Mouse (Mus musculus) megakaryocyte progenitor cell, adult 5-6 weeks (primary cell): ENCODE measurements at regions not wholly inside any gene's neighbourhood (a gene's known extent, or its start where the extent isn't known, plus 50 kb on each side); places are given as distances from the start of the nearest gene placed in this dataset.
"Not testable (repeated sequence)": the region's sequence is repeated elsewhere in the genome, so short reads cannot be mapped to it uniquely, and the experiment has no call there.

ENCODE experiments used
- ATAC-seq: replicated peaks from 2 replicates; pipeline ENCODE4 v1.8.0; 2016; ENCODE audit warnings: mild to moderate bottlenecking, moderate TSS enrichment, inconsistent platforms; ENCODE audit not compliant: poor library complexity

DNA sequence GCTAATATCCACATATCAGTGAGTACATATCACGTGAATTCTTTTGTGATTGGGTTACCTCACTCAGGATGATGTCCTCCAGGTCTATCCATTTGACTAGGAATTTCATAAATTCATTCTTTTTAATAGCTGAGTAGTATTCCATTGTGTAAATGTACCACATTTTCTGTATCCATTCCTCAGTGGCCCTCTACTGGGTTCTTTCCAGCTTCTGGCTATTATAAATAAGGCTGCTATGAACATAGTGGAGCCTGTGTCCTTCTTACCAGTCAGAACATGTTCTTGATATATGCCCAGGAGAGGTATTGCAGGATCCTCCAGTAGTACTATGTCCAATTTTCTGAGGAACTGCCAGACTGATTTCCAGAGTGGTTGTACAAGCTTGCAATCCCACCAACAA, 884.0 kb upstream of the Lrrc4c start:
- ATAC-seq = not testable (repeated sequence)

DNA sequence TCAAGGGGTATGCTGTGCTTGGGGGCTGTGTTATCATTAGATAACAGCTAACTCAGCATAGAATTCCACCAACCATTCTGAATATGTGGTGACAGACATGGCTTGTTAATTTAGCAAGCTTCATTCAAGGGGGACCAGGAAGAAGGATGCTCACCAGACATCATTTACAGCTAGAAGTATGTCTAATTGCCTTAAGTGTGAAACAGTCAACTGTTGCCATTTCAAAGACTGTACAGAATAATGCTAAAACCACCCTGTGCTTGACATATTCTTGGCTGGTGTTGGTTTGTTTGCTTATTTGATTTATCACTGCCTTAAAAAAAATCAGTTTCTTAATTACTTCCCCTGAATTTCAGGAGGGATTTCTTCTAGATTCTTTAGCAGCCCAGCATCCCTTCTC, 877.0 kb upstream of the Lrrc4c start:
- no peak for ATAC-seq

DNA sequence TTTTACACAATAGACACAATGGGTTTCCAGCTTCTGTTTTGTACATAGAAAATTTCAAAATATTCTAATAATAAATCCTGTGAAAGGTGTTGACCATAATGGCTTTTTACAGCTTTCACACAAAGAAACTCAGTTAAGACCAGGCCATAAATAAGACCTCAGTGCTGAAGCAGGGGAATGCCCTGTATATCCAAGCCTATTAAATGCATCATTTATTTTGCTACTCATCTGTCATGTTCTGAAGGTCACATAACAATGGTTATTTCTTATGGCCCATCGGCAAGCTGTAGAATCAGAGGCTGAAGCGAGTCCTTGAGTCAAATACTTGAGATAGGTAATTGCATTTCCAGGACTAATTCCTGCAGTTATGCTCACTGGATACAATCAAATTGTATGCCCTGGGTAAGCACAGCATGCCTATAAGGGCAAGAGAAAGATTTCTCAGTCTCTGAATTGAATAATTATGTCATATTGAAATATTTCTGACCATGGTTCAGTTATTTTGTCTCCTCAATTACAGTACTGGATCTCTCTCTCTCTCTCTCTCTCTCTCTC, 874.6 kb upstream of the Lrrc4c start:
- ATAC-seq = no peak

DNA sequence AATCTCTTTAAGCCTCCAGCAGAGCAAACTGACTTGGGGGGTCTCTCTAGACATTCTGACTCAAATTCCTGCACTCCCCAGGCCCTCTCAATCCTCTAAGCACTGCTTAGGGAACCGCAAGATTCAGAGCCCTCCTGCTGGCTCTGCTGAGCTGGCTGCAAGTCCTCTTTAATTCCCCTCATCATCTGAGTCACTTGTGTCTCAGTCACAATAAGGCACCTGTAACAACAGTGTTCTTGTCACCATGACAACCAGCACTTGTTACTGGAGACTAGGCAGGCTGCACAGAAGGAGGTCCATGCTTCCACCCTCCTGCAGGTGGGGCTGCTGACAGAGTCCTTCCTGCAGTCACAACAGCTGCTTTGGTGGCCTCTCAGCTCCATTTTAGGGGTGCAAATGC, 869.1 kb upstream of the Lrrc4c start:
- no peak for ATAC-seq

DNA sequence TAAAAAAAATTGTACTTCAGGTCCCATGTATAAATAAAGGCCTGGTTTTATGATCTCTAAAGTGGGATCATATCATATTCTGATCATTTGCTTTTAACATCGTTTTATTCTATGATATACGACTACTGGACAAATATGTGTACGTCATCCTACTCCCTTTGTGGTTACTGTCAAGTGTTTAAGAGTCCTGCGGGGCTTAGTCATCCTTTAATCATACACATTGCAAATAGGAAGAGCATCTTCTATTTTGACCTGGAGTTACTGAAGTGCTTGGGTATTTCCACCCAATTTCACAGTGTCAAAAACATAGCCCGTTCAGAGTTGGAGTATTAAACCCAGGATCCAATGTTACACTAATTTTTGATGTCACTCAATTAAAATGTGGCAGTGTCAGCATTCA, 838.1 kb upstream of the Lrrc4c start:
- no peak for ATAC-seq

DNA sequence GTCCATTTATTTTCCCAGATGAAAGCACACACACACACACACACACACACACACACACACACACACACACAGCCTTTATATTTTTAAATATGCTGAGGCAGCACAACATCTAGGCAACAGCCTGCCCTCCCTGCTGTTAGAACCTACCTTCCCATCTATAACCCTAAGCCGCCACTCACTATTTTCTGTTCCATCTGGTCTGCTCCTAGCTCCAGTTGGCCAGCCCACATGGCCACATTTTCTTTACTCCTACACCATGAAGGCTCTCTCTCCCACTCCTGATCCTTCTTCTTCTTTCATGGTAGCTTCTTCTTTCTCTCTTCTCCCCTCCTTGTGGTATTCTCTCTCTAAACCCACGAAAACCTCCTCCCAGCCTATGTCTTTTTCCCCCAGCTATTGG, 834.6 kb upstream of the Lrrc4c start:
- no peak for ATAC-seq

DNA sequence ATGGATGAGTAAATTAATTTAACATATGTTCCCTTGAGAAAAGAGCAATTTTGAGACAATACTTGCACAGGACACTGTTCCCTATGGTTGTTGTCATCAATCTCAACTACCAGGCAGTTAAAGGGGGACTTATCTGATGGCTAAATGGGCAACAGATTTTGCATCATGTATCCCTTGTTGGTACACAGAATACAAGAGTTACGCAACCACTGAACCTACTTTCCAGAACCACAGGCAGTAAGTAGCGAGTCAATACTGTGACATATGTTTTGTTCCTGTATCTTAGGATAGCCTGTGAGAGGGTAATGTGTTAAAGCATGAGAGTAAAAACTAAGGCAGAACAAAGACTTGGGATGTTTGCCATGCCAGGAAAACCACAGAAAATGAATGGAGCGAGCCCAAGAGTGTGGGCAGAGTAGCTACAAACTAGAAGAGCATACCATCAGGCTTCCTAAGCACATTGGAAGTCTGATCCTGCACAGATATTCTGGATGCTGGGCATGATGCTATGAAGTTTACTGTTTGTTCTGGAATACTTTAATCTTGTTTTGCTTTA, 830.3 kb upstream of the Lrrc4c start:
- no peak for ATAC-seq

DNA sequence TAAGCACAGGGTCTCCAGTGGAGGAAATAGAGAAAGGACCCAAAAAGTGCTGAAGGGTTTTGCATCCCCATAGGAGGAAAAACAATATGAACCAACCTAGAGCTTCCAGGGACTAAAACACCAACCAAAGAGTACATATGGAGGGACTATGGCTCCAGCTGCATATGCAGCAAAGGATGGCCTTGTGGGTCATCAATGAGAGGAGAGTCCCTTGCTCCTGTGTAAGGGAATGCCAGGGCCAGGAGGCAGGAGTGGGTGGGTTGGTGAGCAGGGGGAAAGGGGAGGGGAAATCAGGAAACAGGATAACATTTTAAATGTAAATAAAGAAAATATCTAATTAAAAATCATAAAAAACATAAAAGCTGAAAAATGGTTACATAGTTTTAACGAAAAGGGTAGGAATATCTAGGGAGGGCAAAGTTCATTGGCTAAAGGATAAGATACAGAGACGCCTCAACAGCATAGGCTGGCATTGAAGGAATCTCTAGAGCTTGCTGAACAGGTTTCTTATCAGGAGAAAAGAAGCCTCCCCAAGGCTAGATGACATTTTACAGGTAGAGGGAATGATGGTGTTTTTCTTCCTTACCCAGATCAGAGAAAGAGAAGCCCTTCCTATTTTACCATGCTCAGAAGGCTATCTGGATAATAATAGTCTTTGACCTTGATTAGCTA, 823.8 kb upstream of the Lrrc4c start:
- ATAC-seq = no peak

DNA sequence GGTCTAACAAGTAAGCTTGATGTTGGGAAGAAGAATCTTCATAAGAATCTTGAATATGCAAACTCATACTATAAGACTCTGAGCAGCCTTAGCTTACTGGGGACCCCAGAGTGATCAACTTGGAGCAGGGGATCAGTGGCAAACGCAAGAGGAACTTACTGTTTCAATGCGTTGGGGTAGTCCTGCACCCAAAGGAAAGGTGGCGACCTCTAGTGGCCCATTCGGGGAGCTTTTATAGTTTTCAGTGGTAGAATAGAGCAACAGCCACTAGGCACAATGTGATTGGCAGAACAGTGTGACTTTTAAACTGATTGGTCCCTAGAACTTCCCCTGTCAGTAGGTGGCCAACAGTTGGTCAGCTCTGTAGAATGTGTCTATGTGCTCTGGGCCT, 823.3 kb upstream of the Lrrc4c start:
- peak; percentile 50; the same call in 1 of the 2 replicates for ATAC-seq

DNA sequence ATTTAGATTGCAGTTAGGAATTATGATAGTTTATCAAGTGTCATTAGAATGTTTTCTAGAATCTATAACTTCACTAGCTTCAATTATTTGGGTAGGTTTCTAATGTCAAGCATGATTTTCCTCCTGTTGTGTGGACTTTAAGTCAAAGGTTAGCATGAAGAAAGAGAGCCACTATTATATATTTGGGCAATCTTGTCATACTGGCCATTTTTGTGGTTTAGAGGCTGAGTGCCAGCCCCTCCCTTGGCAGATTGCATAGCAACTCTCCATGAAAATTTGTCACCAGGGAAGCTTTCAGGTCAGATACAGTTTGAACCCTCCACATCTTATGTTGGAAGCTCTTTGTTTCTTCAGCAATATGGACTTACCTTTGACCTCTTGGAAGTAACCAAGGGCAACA, 806.7 kb upstream of the Lrrc4c start:
- ATAC-seq = no peak

DNA sequence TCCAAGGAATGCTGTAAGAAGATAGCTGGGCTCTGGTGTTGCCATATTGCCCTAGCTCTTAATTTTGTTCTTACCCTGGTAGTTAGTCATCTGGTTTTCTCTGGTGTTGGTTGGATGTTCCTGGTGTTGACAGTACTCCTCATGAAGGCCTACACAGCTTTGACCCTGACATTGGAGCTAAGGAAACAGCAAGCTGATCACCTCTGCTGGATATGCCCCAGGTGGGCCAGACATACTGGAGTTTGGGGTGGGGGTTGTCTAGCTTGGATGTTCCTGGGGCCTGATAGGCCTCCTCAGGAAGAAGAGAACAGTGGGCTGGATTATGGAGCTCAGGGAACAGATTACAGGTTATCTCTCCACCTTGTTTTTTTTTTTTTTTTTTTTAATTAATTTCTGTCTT, 796.3 kb upstream of the Lrrc4c start:
- ATAC-seq = no peak

DNA sequence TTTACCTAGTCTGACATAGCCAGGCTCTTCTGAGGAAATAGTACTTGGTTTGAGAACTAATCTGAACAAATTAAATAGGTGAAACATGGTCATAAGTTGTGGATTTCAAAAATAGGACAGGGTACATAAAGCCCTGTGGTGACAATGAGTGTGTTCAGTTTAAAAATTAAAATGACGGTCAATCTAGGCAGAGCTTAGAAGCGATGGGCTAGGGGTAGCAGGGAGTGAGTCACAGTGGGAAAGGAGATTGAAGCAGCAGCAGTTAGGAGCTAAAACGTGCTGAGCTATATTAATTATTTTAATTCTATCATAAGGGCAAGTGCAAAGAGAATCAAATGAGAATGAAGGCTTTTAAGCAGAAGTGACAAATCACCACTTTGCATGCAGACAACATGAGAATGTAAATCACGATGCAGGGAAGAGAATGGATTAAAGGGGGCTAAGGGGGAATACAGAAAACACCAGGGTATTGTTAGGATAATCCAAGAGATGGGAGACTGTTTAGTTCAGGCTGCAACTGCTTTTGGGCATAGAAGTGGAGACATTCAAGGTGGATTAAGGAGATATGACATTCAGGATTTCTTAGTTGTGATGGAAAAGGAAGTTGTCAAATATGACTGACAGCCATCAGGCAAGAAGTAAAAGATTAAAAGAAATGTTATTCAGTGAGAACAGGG, 793.2 kb upstream of the Lrrc4c start:
- ATAC-seq = no peak

DNA sequence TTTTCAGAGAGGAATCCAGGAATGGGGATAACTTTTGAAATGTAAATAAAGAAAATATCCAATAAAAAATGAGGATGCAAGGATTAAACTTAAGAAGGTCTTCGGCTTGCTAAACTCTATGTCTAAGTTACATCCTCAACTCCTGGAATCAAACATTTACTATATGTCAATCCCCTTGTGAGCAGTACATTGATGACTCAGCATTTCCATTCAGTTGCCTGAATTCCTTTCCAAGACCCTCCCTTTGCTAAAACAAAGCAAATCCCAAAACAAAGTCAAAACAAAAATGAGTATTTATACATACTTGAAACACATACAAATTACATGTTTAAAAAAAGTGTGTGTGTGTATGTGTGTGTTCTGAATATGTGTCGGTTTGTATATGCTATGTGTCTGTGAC, 753.9 kb upstream of the Lrrc4c start:
- ATAC-seq = no peak

DNA sequence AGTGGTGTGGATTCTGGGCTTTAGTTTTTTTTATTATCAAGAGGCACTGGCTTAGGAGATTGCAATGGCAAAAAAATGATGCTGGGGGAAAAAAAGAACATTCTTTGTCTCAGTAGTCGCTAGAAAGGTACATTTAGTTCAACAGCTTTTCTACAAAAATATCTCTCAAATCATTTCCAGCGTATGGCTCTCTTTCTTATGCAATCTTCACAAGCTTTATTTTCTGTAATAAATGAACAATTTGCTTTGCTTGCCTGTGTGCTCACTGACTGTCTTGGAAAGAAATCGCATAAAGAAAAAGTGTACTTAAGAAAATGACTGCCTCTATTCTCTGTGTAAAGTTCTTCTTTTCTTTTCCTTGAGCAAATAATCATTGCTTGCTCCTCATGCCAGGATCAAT, 742.1 kb upstream of the Lrrc4c start:
- ATAC-seq = no peak

DNA sequence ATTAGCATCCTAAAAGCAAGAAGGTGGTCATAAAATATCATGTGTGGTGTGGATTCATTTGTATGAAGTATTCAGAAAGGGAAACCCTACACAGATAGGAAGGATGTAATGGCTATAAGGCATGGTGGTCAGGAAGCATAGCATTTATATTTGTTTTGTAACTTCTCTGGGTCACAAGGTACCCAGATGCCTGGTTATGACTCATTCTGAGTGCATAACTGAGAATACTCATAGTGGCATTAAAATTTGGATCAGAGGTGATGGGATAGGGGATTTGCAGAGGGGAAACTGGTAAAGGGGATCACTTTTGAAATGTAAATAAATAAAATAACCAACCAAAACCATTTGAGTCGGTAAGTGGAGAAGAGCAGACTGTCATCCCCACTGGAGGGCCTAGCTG, 738.8 kb upstream of the Lrrc4c start:
- ATAC-seq = no peak

DNA sequence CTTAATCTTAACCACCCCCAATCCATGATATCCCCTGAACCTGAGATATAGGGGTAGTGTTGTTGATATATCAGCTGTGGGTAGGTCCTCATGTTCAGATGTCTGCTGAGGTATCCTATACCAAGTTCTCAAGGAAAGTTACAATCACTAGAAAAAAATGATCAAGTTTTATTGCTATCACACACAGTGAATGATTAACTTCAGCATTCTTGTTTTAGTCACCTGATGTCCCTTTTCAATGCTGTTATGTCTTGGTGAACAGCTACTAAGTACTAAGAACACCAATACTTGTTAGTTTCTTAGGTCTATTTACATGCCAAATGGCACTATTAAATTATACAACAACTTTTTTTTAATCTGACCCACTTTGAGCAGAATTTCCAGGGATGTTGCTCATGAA, 732.0 kb upstream of the Lrrc4c start:
- no peak for ATAC-seq

DNA sequence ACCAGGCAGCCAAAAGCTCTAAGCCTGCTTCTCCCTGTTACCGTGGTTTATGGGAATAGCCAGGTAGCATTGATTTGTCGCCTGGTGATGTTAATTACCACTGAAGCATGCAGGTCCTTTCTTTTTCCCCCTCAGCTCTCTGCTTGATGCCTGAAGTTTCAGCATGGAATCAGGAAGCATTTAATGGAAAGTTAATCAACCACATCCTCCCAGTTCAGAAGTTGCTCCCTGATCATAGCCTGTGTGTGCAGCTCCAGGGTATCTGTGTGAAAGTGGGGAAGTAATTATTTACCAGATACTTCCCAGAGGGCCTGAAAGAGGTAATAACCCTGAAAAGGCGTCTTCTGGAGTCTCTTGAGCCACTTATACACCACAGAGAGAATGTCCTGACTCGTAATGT, 730.9 kb upstream of the Lrrc4c start:
- no peak for ATAC-seq

DNA sequence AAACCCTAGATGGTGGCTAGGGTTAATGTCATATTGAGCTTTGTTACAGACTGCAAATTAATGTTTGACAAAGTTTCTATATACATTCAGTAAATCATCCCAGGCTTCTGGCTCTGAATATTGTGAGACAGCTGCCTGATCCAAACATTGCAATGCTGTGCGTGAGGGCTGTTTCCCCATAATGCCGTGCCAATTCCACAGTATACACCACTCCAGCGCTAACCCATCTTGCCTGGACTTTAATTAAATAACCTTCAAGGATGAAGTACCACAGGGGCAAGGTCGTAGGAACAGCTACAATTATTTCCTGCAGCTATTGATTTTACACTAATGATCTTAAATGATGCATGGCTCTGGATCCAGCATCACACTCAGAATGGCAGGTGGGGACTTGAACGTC, 704.6 kb upstream of the Lrrc4c start:
- ATAC-seq = no peak

DNA sequence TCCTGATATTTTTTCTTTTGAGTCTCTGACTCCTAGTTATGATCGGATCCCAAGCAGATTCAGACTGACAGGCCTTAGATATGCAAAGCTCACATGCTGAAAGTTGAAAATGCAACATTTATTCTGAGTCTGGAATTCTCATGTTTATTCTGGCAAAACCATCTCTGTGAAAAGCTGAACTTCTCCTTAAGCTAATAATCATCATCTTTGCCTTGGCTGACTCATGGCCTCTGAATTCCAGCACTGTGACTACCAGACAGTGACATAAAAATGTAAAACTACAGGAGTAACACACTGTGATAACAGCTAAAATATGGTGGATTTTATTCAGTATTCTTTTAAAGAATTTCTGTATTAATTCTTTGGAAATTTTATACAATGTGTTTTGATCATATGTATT, 680.4 kb upstream of the Lrrc4c start:
- no peak for ATAC-seq

DNA sequence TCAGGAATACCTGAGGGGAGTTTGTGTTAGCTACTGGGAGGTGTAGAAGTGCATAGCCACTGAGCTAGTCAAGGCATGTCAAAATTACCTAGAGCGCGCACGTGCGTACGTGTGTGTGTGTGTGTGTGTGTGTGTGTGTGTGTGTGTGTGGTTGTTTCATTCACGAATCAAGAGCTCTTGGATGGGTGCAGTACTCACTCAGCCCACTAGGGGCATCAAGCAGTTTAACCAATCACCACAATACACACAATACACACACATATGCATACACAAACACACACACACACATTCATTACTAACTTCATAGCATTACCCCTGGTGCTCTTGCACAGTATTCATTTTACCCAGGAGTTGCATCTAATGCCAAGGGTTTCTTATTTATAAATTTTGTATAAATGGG, 643.6 kb upstream of the Lrrc4c start:
- no peak for ATAC-seq

DNA sequence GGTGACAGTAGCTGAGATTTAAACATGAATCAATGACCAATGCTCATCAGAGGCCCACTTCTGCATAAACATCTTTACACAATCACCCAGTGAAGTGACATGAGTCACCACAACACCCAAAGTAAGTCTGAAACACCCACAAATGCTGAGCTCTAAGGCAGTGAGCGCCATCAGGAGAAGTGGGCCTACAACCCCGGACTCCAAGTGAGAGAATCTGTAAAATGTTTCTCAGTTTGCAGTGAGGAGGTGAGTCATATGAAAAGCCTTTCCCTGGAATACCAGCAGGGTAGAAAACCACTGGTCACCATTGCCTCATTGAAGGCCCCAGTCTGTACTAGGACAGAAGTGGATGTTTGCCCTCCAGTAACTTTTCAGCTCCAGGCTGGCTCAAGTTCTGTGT, 602.6 kb upstream of the Lrrc4c start:
- no peak for ATAC-seq
